Mouse (Mus musculus) kidney, adult 8-10 months (tissue): Measurements from ENCODE around the gene Prkd2.

Experiments
- DNase-seq, 2 experiments: peaks; one replicate each; pipeline ENCODE4 v3.0.0; 2022

Gene Prkd2

GRCm38 (mm10) chr7:16871600-16871999, 28.9 kb downstream of the Prkd2 start:
- DNase-seq = no peak

GRCm38 (mm10) chr7:16872478-16872877, 29.8 kb downstream of the Prkd2 start:
- DNase-seq = no peak

GRCm38 (mm10) chr7:16873392-16873791, 30.7 kb downstream of the Prkd2 start:
- DNase-seq = no peak

GRCm38 (mm10) chr7:16874190-16874589, 31.5 kb downstream of the Prkd2 start:
- DNase-seq = peak; percentile 63 to 69

GRCm38 (mm10) chr7:16874756-16875309, 32.1 kb downstream of the Prkd2 start:
- DNase-seq = peak; percentile 100

- DNase-seq = no peak
These were observed 32.4 kb downstream of the Prkd2 start, which contains the start of gene Dact3 for GRCm38 (mm10) chr7:16875310-16875325. Dact3 (plus strand) TSS chr7:16875317.

GRCm38 (mm10) chr7:16875326-16875725, 32.6 kb downstream of the Prkd2 start:
- DNase-seq = no peak

GRCm38 (mm10) chr7:16876006-16876405, 33.3 kb downstream of the Prkd2 start:
- no peak for DNase-seq

GRCm38 (mm10) chr7:16876608-16877007, 33.9 kb downstream of the Prkd2 start:
- no peak for DNase-seq

GRCm38 (mm10) chr7:16877717-16878116, 35.0 kb downstream of the Prkd2 start:
- DNase-seq = no peak

- no peak for DNase-seq
These were observed 37.3 kb downstream of the Prkd2 start for GRCm38 (mm10) chr7:16879796-16880547.

- DNase-seq = no peak
These were observed 37.9 kb downstream of the Prkd2 start for GRCm38 (mm10) chr7:16880615-16881014.

GRCm38 (mm10) chr7:16883162-16883561, 40.5 kb downstream of the Prkd2 start:
- DNase-seq = no peak

- no peak for DNase-seq
These were observed 41.6 kb downstream of the Prkd2 start for GRCm38 (mm10) chr7:16884334-16884733.

- no peak for DNase-seq
These were observed 42.6 kb downstream of the Prkd2 start for GRCm38 (mm10) chr7:16885271-16885776.

- no peak for DNase-seq
These were observed 43.2 kb downstream of the Prkd2 start for GRCm38 (mm10) chr7:16885905-16886304.

- no peak for DNase-seq
These were observed 47.8 kb downstream of the Prkd2 start for GRCm38 (mm10) chr7:16890536-16890935.

GRCm38 (mm10) chr7:16890944-16891343, 48.2 kb downstream of the Prkd2 start:
- peak in 1 of 2 experiments; percentile 37 for DNase-seq

- peak; percentile 66 to 84 for DNase-seq
These were observed 49.1 kb downstream of the Prkd2 start, which contains the start of gene Gng8 for GRCm38 (mm10) chr7:16891641-16892351. Gng8 (plus strand) TSS chr7:16891786.

- no peak for DNase-seq
These were observed 49.6 kb downstream of the Prkd2 start for GRCm38 (mm10) chr7:16892352-16892730.

GRCm38 (mm10) chr7:16893612-16894011, 50.9 kb downstream of the Prkd2 start:
- DNase-seq = no peak

GRCm38 (mm10) chr7:16894279-16894678, 51.6 kb downstream of the Prkd2 start:
- no peak for DNase-seq

- peak; percentile 56 to 75 for DNase-seq
These were observed 52.3 kb downstream of the Prkd2 start for GRCm38 (mm10) chr7:16895000-16895399.

- DNase-seq = no peak
These were observed 52.8 kb downstream of the Prkd2 start for GRCm38 (mm10) chr7:16895511-16895910.
